Mouse (Mus musculus) erythroblast, embryonic 14.5 days (primary cell): ENCODE data around the gene Fam184a.

Experiments
- GATA1 ChIP-seq: IDR thresholded peaks from 2 replicates; pipeline ENCODE4 v1.6.1; 2012; ENCODE audit warnings: low read length, inconsistent platforms, mixed read lengths
- TAL1 ChIP-seq: IDR thresholded peaks from 3 replicates; pipeline ENCODE4 v1.6.1; 2012; ENCODE audit warnings: low read length, inconsistent platforms, mixed read lengths

- TF ChIP-seq TAL1: no peak
- no peak for TF ChIP-seq GATA1
Measured at GRCm38 (mm10) chr10:53732324-53732723, 18.6 kb downstream of the Fam184a start.
